Mouse (Mus musculus) stomach, embryonic 16.5 days (tissue): ENCODE measurements around the gene Psmd1. TPM values are rescaled to one million over a fixed set of nuclear protein-coding genes. Genes with fewer than 3 reads are reported as not detected.
"Not testable (repeated sequence)": the region's sequence is repeated elsewhere in the genome, so short reads cannot be mapped to it uniquely, and the experiment has no call there.

Experiments
- ATAC-seq: fragments of 200-750 bp; cut with Nextera tagmentation; 2 replicates; pipeline ENCODE4 v1.8.0; 2017; ENCODE audit warnings: moderate number of reproducible peaks, moderate TSS enrichment; ENCODE audit not compliant: insufficient read depth, low FRiP score
- H3K27ac ChIP-seq: fragments of 300-500 bp; sonication (generic); 2 replicates; pipeline ENCODE4 v1.5.1; 2014; ENCODE audit warnings: low read length
- H3K27me3 ChIP-seq: fragments of 300-500 bp; sonication (generic); 2 replicates; pipeline ENCODE4 v1.6.1; 2014; ENCODE audit warnings: low read length, control low read depth, mixed read lengths; ENCODE audit not compliant: control insufficient read depth, insufficient read depth
- H3K36me3 ChIP-seq: fragments of 300-500 bp; sonication (generic); 2 replicates; pipeline ENCODE4 v1.6.1; 2014; ENCODE audit warnings: low read length; ENCODE audit not compliant: control insufficient read depth, insufficient read depth
- H3K4me1 ChIP-seq: fragments of 300-500 bp; sonication (generic); 2 replicates; pipeline ENCODE4 v1.6.1; 2014; ENCODE audit warnings: low read length, control low read depth, mixed read lengths; ENCODE audit not compliant: control insufficient read depth, insufficient read depth
- H3K4me2 ChIP-seq: fragments of 300-500 bp; sonication (generic); 2 replicates; pipeline ENCODE4 v1.6.1; 2014; ENCODE audit warnings: low read depth, low read length, mixed read lengths
- H3K4me3 ChIP-seq: fragments of 300-500 bp; sonication (generic); replicated peaks from 2 replicates; pipeline ENCODE4 v1.5.1; 2014; ENCODE audit warnings: mild to moderate bottlenecking, low read length
- H3K9ac ChIP-seq: fragments of 300-500 bp; sonication (generic); 2 replicates; pipeline ENCODE4 v1.6.1; 2014; ENCODE audit warnings: low read length
- H3K9me3 ChIP-seq: fragments of 300-500 bp; sonication (generic); replicated peaks from 2 replicates; pipeline ENCODE4 v1.6.1; 2016; ENCODE audit warnings: low read length, control low read depth; ENCODE audit not compliant: control insufficient read depth
- WGBS: fragments of 180-500 bp; shearing (Covaris S2); extraction: QIAGEN DNeasy Blood & Tissue Kit; methylation state at CpG from one replicate; pipeline ENCODE4 v1.1.7; 2014; 5-methylcytosine and 5-hydroxymethylcytosine counted together
- polyA plus RNA-seq: library from polyadenylated mRNA; unstranded; fragments of >200 nt; fragmentation: Nextera tagmentation; extraction: Ambion mirVana; gene quantifications from 2 replicates; pipeline ENCODE4 v1.2.1, GENCODE M21; 2015

The Psmd1 gene
- 150 and 154 TPM in 2 replicates for polyA plus RNA-seq

DNA sequence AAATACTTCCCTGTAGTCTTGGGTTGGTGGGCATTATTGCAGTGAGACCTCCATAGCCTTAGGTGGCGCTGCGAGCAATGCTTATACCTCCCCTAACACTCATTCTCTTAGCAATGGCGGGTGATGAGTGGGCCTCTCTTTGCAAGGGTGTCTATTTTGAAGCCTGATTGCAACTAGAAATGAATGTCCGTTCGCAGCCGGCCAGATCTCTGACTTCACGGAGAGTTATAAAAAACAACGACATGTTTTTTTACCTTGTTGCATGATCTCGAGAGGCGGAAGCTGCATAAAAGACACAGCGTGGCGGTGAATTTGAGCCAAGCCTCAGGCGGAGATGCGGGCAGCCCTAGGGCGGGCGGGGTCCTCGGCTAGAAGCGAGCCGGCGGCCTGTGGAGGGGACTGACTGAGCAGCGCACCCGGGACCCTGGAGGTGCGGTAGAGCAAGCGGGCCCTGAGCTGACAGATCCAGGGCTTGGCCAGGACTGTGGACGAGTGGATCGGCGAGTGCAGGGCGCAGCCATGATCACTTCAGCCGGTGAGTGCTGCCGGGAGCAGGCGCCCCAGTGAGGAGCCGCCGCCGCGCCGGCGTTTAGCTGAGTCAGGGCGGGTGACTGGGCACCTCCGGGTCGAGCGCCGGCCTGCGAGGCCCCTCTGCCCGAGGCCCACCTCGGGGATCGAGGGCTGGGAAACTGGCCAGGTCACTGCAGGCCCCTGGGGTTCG lies at the start of gene Psmd1:
Gene Psmd1, plus strand, starts transcription at position 117 of the 721 bp plus-strand sequence.
- Histone ChIP-seq H3K27ac (peak within 1 kb of the TSS; percentile 43; the same call in 1 of the 2 replicates), H3K4me1 (peaks cover 16% of the 10 kb centered on the region), H3K9ac (peak within 1 kb of the TSS; percentile 92), H3K4me2 (peak within 1 kb of the TSS; percentile 88), H3K27me3 (no peaks in the 10 kb centered on the region), H3K36me3 (no peaks in the 10 kb centered on the region), H3K4me3 (peak within 1 kb of the TSS; percentile 85), H3K9me3 (no peaks in the 10 kb centered on the region)
- peak; percentile 92 for ATAC-seq
- WGBS = under 1% methylated on average over 47 of the region's 47 CpGs

DNA sequence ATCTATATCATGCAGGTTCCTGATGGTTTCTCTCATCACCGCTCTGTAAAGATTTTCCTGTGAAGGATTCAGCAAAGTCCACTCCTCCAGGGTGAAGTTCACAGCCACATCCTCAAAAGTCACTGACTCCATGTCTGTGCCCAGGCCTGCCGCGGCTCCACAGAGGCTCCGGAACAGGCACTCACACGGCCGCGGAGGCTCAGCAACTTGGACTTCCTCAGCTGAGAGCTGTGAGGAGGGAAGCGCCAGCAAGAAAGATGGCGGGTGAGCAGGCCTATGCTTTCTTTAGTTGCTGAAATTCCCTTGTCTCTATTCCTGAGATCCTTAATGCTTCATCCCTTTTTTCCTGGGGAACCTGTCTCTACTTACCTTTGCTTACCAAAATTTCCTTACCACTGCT lies 48.4 kb upstream of the Psmd1 start:
- H3K4me1 ChIP-seq, H3K9me3 ChIP-seq, ATAC-seq, H3K4me2 ChIP-seq, H3K27ac ChIP-seq, H3K36me3 ChIP-seq, H3K9ac ChIP-seq, H3K4me3 ChIP-seq: not testable (repeated sequence)
- WGBS = 95% methylated on average over 9 of the region's 9 CpGs
- H3K27me3 ChIP-seq = peaks cover 20% of the 10 kb centered on the region; the same call in 1 of the 2 replicates

DNA sequence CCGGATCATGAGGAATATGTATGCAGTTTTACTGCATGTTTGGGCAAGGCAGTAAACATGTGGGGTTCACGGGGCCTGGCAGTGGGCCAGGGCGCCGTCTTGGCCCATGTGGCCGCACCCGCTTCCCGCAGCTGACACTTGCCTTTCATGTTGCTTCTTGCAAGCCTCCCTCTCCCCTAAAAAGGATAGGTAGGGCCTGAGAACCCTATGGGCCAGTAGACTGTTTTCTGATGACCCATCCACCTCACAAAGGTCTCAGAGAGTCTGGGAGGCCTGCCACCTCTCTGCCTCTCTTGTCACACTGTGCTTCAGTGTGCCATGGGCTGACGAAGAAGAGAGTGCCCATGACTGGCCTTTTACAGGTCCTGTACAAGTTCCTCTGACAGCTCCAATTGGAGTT lies 47.7 kb upstream of the Psmd1 start, which contains the start of gene Spata3:
Gene Spata3, plus strand, starts transcription at position 301 of the 400 bp plus-strand sequence.
- no peaks in the 10 kb centered on the region for H3K36me3 ChIP-seq
- H3K4me1 ChIP-seq = peaks cover 4% of the 10 kb centered on the region; the same call in 1 of the 2 replicates
- no peak for ATAC-seq
- H3K4me2 ChIP-seq = no peak within 1 kb of the TSS
- H3K9me3 ChIP-seq = no peaks in the 10 kb centered on the region
- H3K27me3 ChIP-seq = peaks cover 20% of the 10 kb centered on the region; the same call in 1 of the 2 replicates
- H3K4me3 ChIP-seq = no peak within 1 kb of the TSS
- WGBS = 88% methylated on average over 8 of the region's 8 CpGs
- H3K27ac ChIP-seq = no peak within 1 kb of the TSS
- H3K9ac ChIP-seq = no peak within 1 kb of the TSS

DNA sequence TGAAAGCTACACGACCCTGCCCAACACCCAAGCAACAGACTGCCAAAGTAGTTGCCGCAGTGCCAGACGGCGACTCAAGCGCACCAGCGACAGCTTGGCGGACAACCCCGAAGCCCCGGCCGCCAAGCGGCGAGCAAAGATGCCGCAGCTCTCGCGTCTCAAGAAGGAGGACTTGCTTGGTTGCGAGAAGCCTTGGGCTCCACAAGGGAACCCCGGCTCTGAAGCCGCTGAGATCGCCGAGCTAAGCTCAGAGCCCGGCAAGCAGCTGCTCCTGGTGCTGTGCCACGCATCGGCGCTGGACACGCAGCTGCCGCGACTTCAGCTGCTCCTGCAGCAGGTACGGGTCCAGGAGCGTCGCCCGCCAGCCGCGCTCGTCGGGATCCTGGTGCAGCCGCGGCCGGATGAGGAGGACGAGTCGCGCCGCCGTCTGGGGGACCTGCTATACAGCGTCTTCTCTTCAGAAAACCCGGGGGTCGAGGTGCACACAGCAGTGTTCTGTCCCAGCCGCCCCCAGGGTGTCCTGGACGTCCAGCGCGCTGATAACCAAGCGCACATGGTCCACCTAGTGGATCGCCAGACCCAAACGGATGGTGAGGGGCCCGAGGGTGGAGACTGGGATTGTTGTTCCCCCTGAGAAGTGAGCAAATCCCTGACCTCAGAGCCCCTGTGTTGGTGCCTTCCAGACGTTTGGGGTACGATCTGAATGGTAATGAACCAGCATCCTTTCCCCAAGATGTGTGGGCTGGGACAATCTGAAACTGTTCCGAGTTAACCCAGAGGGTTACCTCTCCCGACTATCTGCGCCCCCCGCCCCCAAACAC lies 45.7 kb upstream of the Psmd1 start:
- Histone ChIP-seq H3K4me2 (peak overlapping the region; percentile 93), H3K27ac (no peak overlapping the region), H3K9me3 (no peaks in the 10 kb centered on the region), H3K9ac (peak overlapping the region; percentile 69), H3K4me3 (peak overlapping the region; percentile 56), H3K4me1 (peaks cover 4% of the 10 kb centered on the region; the same call in 1 of the 2 replicates), H3K36me3 (no peaks in the 10 kb centered on the region), H3K27me3 (peaks cover 20% of the 10 kb centered on the region; the same call in 1 of the 2 replicates)
- ATAC-seq = peak; percentile 47; the same call in 1 of the 2 replicates
- WGBS = 4% methylated on average over 60 of the region's 60 CpGs

DNA sequence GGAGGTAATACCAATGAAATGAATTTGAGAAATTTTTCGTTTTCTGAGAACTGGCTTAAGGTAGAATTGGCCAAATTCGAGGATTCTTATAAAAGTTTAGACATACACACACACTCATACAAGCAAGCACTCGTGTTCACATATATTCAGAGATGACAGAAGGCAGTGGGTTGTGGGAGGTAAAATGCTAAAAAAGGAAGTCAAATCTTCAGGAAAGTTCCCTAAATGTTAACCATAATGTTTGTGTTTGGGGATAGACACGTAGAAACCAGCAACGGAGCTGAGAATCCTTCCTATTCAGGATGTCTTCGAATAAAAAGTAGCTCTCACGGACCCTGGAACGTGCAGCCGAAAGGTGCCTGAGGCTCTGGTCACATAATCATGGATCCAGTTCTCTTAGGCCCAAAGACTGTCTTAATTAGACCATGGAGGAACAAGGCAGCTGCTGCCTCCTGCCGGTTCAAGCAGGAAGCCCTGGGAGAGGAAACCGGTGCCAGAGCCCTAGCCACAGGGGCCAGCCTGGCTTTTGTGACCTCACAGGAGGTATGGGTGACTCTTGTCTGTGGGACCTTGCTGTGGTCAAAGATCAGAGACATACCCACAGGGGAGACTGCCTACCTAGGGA lies 42.7 kb upstream of the Psmd1 start:
- peaks cover 4% of the 10 kb centered on the region; the same call in 1 of the 2 replicates for H3K4me1 ChIP-seq
- no peak overlapping the region for H3K4me2 ChIP-seq
- no peak overlapping the region for H3K4me3 ChIP-seq
- no peaks in the 10 kb centered on the region for H3K36me3 ChIP-seq
- H3K9me3 ChIP-seq = no peaks in the 10 kb centered on the region
- H3K9ac ChIP-seq = no peak overlapping the region
- H3K27me3 ChIP-seq = peaks cover 20% of the 10 kb centered on the region; the same call in 1 of the 2 replicates
- no peak overlapping the region for H3K27ac ChIP-seq
- no peak for ATAC-seq
- 66% methylated on average over 11 of the region's 11 CpGs for WGBS

DNA sequence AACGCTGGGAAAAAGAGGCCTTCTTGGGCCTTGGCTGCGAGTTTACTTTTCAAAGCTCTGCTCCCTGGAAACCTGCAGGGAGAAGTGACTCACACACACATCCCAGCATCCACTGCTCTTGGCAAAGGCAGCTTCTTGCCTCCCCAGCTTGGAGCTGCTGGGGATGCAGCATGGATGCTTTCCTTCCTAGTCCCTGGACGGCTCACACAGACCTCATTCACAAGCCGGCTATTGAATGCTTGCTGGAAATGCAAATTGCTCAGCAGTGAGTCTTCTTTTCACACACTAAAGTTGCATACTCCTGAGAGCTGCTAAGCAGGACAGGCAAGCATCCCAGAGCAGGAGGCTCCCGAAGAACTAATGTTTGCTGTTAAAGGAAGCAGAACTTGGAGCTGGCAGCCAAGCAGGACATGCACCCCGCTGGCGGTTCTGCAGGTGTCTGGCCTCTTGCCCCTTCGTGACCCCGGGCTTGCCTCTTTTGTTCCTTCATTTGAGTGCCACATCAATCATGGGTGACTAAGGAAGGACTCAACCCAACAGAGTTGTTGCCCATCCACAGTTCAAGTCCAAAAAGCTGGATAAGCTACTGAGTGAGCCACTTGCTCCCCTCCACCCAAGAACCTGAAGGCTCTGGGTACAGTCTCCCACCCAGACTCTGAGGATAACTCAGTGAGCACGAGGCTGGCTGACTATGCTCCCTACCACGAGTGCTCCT lies 31.8 kb upstream of the Psmd1 start:
- 18% methylated on average over 11 of the region's 11 CpGs for WGBS
- no peaks in the 10 kb centered on the region for H3K27me3 ChIP-seq
- no peak overlapping the region for H3K4me3 ChIP-seq
- peak; percentile 33; the same call in 1 of the 2 replicates for ATAC-seq
- no peaks in the 10 kb centered on the region for H3K4me1 ChIP-seq
- H3K4me2 ChIP-seq = no peak overlapping the region
- H3K9me3 ChIP-seq = no peaks in the 10 kb centered on the region
- no peaks in the 10 kb centered on the region for H3K36me3 ChIP-seq
- no peak overlapping the region for H3K27ac ChIP-seq
- H3K9ac ChIP-seq = no peak overlapping the region

- Histone ChIP-seq H3K4me3 (no peak overlapping the region), H3K9me3 (no peaks in the 10 kb centered on the region), H3K27ac (peak overlapping the region; percentile 51; the same call in 1 of the 2 replicates), H3K36me3 (no peaks in the 10 kb centered on the region), H3K9ac (no peak overlapping the region), H3K27me3 (no peaks in the 10 kb centered on the region), H3K4me1 (no peaks in the 10 kb centered on the region), H3K4me2 (no peak overlapping the region)
- WGBS = 43% methylated on average over 3 of the region's 3 CpGs
- ATAC-seq = peak; percentile 48; the same call in 1 of the 2 replicates
Observed at GRCm38 (mm10) chr1:86038191-86038951, 25.8 kb upstream of the Psmd1 start.

DNA sequence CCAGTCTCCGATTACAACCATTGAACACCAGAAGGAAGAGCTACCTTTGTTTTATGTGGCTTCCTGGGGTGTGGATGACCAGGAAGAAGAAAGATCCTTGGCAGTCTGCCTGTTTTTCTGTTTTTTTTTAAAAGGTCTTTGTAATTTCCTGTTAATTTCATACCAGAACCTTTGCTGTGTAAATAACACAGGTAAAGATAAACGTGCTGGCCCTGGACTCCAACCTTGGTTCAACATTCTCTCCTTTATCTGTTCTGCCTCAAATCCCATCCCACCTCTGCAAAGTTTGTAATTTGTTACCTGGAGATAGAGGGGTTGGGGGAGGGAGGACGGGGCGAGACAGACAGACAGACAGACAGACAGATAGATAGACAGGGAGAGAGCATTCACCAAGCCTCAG lies 24.1 kb upstream of the Psmd1 start:
- H3K4me2 ChIP-seq = no peak overlapping the region
- peak overlapping the region; percentile 62 for H3K27ac ChIP-seq
- peak; percentile 82; the same call in 1 of the 2 replicates for ATAC-seq

More for the DNA sequence above, 24.1 kb upstream of the Psmd1 start:
- Histone ChIP-seq H3K36me3 (no peaks in the 10 kb centered on the region), H3K9ac (no peak overlapping the region), H3K9me3 (no peaks in the 10 kb centered on the region), H3K4me3 (no peak overlapping the region), H3K4me1 (no peaks in the 10 kb centered on the region), H3K27me3 (peaks cover 11% of the 10 kb centered on the region)
- 42% methylated on average over 4 of the region's 4 CpGs for WGBS
